Mouse (Mus musculus): ENCODE results near the gene Myl4.

- TF ChIP-seq CTCF (conservative IDR thresholded peaks at IDR 0.05; ENCODE audit: low read length) (no peak), POU5F1 (IDR thresholded peaks at IDR 0.05; ENCODE audit: borderline replicate concordance, low read length) (no peak), NANOG (IDR thresholded peaks at IDR 0.05; ENCODE audit: borderline replicate concordance, low read length) (no peak)
Observed at GRCm38 (mm10) chr11:104536843-104537242, 13.6 kb upstream of the Myl4 start.
